Mouse (Mus musculus): ENCODE data around the gene Hap1. TPM values are rescaled to one million over a fixed set of nuclear protein-coding genes. Genes with fewer than 3 reads are reported as not detected.

The Hap1 gene
- polyA plus RNA-seq (2012; rRNA removed) = 3.6 and 4.3 TPM in 2 replicates

DNA sequence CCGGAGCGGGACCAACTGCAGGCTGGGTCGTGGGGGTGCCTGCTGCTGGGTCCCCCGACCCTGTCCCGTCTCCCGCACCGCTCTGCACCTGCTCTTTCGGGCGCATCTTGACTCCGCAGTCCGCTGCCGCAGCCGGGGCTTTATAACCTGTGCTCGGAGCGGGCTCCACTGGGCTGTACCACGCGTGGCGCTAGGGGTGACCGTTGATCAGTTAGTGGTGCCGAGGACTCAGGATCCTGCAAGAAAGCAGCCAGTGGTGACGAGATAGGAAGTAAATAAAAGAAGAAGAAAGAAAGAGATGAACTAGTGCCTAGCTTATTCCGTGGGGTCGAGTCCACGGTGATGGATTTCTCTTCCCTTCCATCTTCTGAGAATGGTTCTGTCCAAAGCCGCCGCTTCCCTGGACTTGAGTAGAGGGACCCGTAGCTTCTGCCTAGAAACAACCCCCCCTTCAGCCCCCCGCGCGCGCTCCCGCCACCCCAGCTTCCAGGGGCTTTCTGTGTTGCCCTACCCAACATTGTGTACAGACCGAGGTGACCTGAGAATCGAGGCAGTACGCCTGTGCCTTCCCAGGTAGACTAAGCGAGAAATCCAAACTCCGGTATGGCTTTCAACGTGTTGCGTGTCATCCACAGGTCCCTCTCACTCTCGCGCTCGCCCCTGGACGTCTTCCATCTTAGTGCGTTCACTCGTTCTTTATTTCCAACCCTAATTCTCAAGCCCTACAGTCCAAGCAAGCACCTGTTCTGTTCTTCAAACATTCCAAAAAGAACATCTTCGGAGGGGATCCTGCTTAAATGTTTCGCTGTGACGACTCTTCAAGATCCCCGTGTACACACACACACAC is at the start of gene Hap1:
Hap1 (minus strand) TSS at position 157 of the 847 bp plus-strand sequence.
- peak; percentile 54 for DNase-seq (ENCODE audit: low spot score)

DNA sequence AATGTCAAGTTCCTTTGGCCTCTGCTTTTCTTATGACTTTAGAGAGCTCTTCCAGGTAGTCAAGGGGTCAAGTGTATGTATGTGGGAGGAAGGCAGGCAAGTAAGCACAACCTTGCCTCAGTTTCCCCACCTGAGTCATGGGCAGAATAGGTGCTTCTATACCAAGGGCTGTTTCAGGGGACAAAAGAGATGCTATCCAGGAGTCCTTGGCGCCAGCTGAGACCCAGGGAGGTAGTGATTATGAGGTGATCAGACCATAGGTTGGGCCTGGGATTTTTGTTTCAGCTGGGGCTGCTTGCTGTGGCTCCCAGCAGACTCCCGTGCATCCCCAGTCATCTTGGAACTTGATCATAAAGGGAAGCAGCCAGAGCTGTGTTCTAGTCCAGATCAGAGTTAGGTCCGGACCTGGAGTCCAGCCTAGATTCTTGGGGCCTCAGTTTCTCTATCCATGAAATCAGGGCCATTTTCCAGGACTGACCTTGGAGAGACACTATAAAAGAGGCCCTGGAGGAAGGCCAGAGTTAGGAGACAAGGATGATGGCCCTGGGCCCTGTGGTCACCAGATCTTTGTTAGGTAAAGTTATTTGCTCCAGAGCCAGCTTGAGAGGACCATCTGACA is 48.6 kb upstream of the Hap1 start:
- DNase-seq (ENCODE audit: low spot score) = no peak

DNA sequence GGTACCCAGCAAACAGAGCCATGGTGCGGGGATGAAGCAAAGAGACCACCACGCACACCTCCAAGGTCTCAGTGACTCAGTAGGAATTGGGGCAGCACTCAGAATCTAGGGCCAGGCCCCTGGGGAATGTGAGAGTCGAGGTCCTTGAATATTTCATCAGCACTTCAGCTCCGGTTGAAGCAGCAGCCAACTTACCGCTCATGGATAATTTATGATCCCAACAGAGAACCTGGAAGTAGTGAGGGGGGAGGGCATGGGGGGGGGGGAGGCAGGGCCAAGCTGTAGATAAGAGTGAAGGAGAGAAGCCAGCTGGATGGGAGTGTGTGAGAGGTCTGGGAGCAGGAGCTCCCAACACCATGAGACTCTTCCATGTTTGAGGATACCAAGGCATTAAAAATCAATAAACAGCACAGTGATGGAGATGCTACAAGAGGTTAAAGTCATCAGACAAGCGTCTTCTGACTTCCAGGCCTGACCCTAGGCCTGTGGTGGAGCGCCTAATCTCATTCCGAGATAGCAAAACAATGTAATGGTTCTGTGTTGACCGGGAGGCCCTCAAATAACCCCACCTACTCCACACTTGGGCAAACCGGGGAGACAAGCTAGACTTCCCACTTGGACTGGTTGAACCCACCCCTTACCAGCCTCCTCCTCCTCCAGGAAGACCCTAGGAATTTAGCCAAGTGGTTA is 47.7 kb upstream of the Hap1 start:
- DNase-seq (ENCODE audit: low spot score) = no peak

DNA sequence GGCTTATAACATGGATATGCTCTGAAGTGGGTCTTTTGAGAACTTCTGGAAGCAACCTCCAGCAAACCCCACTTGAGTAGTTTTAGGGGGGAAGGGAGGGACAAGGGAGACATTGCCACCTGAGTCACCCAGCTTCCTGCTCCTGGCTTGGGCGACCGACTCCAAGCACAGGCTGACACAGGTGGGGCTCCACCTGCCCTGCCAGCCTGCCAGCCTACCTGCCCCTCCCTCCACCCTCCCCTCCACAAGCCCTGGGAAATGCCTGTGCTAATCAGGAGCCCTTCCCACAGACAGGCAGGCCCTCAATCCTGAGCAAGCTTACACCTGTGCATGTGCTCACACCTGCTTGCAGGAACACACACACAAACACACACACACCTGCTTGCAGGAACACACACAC is 46.8 kb upstream of the Hap1 start:
- no peak for DNase-seq (ENCODE audit: low spot score)

DNA sequence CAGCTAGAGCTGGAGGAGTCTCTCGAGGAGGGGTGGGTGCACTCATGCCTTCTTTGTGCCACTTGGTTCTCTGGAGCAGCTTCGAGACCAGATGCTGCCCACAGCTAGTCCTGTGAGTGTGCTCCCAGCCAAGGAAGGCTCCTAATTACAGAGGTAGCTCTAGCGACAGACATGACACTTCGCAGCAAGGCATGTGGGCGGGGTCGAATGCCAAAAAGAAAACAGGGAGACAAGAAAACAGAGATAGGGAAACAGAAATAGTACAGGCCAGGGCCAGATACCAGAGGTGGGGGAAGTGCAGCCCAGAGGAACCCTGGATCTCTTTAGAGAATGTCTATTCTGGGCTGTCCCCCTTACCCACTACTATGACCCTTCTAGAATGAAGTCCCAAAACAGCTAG is 46.3 kb upstream of the Hap1 start:
- DNase-seq (ENCODE audit: low spot score) = no peak

DNA sequence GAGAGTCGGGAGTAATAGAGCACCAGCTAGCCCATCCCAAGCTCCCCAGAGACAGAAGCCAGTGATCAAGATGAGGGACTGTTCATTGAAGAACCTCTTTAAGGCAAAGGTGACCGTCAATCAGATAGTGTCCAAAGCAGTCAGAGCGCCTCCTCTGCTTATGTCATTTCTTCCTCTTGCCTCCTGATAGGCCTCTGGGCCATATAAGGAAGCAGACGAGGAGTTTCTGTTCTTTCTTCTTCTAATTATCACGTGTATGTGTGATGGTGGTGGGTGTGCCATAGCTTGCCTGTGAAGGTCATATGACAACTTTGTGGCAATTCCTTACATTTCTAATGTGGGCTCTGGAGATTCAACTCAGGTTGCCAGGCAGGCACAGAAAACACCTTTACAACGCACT is 44.9 kb upstream of the Hap1 start:
- no peak for DNase-seq (ENCODE audit: low spot score)

DNA sequence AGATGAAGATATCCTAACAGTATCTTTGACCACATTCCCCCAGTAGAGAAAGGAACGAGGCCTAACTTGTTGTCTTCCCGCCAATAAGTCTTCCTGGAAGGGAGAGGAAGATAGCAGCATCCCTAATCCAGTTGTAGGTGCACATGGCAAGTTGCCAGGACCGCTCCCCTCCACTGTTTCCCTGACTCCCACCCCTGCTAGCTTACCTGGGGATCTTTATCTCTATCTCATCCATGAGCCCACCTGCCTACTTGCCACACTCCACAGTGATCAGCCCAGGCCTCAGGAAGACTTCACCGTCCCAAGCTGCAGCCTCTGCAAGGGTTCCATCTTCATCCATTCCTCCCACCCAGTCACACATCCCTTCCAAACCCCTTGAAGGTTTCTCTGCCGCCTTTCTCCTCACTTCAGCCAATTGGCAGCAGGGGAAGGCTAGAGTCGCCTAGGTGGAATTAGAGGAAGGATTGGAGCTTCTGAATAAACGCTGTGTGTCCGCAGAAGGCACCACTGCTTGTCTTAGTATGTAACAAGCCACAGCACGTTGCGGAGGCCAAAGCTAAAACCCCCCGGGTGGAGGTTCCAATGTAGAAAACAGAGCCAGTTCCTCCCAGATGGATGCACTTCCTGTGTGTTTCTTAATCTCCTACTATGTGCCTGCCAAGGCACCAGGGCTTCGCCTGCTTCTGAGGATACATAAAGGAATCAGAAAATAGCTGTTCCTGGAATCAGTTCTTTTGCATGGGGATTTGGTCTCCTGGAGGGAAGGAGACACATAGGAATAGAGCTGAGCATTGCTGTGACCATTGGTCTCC is 44.0 kb upstream of the Hap1 start:
- no peak for DNase-seq (ENCODE audit: low spot score)

DNA sequence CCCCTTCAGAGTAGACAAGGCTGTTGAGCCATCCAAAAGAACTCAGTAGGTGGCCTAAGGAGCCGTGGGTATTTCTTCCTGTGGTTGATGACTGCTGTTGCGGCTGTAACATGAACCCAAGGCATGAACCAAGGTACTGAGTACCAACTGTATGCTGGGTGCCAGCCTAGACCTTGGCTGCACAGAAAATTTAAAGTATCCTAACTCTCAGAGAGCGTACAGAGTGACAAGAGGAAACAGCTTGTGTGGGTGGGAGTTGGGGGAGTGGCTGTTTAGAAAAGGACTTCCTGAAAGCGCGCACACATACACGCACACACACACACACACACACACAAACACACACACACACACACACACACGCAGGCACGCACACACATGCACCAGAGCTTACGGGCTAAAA is 43.4 kb upstream of the Hap1 start:
- no peak for DNase-seq (ENCODE audit: low spot score)

DNA sequence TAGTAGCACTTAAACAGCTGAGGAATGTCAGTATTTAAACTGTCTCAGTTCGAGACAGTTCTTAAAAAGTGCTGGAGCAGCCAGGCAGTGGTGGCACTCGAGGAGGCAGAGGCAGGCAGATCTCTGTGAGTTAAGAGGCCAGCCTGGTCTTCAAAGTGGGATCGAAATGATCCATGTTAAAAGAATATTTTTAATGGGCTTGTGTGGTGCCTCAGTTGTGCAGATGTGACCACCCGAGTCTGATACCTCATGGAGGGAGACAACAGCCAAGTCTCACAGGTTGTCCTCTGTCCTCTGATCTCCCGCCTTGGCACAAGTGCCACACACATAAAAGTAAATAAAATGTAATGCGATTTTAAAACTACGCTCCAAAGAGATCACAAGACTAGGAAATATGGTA is 42.6 kb upstream of the Hap1 start:
- no peak for DNase-seq (ENCODE audit: low spot score)

DNA sequence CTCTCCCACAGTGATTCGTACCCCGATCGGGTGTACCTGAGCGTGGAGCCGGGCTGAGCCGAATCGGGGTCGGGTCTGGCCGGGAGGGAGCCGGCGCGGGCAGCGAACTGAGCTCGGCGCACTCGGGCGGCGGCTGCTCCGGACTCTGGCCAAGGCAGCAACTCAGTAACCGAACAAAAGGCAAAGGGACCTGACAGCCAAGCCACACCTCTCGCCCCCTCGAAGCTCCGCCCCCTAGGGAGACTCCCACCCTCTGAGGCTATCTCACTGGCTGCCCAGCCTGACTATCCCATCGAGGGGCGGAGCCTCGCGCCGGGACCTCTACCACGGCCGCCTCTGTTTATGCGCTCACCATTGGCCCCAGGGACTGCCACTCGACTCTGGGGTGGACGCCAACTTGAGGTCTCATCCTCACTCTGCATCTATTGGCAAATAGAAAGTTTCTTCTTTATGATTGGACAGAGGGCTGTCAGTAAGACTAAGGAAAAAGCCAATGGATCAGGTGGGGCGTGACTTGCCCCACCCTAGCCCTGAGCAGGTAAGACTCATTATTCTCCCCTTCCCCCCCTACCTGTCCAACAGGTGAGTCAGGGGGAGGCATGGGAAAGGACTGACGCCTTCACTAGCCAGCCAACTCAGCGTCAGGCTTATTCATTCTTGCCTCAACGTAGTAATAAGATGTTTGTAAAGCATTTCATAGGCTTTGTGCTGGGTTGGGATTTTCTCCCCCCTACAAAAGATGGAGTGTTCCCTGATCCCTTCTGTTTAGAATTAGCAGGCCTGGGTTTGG is 41.9 kb upstream of the Hap1 start, which contains the start of gene Jup:
Jup (minus strand) TSS at position 164 of the 790 bp plus-strand sequence.
- DNase-seq (ENCODE audit: low spot score) = peak; percentile 93

DNA sequence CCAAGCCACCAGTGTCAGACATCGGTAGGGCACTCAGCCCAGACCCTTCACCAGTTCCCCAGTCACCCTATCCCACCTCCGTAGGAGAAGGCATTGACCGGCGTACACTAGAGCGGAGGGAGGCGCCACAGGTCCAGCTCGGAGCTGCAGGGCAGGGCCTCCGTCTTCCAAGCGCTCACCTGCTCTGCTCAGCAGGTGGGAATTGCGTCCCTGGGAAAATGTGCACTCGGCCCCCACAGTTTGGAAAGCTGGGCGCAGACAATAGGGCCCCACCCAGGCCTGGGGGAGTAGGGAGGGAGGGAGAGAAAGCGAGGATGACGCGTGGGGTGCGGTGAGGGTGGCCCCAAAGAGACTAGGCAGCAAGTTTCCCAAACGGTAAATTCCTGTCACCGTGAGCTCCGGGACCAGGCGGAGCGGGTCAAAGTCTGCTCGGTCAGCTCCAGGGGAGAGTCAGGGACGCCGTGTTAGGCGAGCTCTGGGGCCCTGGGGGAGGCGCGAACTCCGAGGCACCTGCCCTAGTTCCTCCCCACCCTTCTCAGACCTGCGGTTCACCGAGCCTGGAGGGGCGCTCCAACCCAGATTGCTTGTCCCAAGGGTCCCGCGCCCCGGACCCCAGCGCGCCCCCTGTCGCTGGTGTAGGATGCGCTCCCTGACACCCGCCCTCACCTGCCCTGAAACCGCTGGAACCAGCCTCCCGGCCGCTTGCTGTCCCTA is 41.1 kb upstream of the Hap1 start:
- DNase-seq (ENCODE audit: low spot score) = peak; percentile 61

DNA sequence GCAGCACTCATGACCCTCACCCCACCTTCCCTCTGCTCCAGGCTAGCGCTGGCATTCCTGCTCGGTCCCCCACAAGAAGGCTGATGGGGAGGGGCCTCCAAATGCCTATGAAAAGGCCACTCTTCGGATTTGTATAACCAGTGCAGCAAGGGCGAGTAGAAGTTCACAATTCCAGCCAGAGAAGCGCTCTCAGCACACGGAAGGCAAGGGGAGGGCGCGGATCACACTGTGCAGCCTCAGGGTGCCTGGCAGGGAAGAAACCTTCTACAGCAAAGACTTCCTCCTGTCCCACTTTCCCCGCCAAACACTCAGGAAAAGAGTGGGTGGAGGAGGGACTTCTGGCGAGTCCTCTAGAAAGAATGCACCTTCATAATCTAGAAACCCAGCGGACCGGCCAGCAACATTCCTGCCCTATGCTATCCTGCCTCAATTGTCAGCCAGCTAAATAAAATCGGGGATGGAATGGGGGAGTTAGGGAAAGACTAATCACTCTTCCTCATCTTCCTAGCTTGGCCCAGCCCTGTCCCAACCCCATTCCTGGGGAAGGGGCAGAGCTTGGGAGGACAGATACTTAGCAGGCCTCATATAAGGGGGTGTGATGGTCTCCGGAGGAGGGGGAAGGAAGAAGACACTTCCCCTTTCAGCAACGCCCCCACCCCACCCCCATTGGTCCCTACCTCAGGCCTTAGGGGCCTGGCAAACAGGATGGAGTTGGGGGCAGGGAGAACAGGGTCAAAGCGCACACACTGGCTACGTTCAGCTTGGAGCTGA is 40.1 kb upstream of the Hap1 start:
- DNase-seq (ENCODE audit: low spot score) = no peak

DNA sequence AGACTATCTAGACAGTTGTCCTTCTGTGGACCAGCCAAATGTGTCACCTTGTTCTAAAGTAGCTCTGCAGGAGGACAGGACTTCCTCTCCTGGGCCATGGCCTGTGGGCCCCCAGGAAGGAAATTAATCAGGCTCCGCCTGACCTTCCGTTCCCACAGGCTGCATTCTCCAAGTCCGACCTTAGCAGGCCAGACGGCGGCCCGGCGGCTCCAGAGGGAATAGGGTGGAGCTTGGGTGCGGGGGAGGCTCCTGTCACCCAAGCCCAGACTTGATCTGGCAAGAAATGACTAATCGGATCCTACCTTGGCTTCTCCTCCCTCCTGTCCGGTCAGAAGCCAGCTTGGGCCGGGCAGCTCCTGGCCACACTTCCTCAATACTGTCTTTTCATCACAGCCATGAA is 39.3 kb upstream of the Hap1 start:
- DNase-seq (ENCODE audit: low spot score) = peak; percentile 67

DNA sequence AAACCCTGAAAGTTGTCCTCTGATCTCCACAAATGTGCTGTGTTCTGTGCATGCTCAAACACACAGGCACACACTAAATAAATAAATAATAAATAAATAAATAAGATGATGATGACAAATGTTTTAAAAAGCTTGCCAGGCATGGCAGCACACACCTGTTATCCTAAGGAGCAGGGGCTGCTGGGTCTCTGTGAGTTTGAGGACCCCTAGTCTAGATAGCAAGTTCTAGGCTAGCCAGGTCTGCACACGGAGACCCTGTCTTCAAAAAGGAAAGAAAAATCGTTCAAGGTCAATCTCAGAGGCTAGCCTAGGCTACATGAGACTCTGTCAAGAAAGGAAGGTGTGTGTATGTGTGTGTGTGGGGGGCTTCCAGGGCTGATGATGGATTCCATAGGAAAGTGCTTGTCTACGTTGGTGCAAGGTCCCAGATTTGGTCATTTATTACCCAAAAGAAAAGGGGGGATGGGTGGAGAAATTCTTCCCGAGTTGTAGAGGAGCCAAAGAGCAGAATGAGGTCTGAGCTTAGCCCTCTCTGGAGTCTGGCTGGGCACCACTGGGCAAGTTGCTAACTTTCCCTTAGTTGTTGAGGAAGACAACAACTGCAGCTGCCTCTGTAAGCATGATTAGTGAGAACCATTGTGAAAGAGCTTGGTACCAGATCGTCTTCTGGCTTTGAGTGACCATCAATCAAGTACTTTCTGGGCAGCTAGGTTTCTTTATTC is 38.6 kb upstream of the Hap1 start:
- no peak for DNase-seq (ENCODE audit: low spot score)

DNA sequence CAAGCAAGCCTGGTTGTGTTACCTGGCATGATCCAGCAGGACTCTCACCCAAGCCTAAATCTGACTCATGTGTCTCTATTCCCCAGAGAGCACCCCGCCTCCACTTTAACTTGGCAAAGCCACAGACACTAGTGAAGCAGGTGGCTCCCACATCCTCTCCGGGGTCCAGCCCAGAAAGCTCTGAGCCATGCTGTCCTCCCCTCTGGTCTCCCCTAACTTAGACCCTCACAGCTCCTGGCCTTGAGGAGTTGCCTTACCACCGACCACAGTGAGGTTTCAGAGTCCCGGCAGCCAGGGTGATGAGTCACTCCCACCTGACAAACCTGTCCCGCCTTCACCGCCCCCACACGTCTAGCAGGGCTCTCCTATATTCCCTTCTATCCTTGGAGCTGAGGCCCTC is 37.8 kb upstream of the Hap1 start:
- DNase-seq (ENCODE audit: low spot score) = peak; percentile 56

DNA sequence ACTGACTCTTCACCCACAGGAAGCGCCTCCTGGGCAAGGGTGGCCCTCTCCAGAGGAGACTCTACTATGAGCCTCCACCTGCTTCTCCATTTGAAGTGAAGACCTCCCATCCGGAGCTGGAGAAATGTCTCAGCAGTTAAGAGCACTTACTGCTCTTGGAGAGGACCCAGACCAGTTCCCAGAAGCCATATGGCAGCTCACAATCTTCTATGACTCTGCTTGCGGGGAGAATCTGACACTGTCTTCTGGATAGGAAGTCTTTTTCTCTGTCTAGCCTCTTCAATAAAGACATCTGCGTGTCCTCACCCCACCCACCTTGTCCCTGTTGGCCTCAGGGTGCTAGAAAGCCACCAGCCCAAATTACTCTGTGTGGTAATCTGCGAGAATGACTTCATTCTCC is 37.0 kb upstream of the Hap1 start:
- no peak for DNase-seq (ENCODE audit: low spot score)

DNA sequence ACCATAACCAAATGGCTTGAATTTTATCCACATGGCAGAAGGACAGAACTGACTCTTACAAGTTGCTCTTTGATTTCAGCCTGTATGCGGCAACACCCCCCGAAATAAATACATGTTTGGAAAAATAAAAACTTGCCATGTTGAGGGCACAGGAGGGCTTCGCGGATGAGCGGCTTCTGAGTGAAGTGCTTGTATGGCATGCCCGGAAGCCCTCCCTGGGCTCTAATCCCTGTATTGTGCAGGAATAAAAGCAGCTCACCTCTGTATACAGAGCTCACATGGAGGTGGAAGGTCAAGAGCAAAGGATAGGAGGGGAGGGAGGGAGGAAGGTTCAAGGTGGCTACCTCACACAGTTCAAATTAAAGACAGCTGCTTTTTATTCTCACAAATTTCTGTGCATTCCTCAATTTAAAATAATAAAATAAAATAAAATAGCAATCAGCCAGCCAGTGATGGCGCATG is 36.0 kb upstream of the Hap1 start:
- DNase-seq (ENCODE audit: low spot score) = no peak

DNA sequence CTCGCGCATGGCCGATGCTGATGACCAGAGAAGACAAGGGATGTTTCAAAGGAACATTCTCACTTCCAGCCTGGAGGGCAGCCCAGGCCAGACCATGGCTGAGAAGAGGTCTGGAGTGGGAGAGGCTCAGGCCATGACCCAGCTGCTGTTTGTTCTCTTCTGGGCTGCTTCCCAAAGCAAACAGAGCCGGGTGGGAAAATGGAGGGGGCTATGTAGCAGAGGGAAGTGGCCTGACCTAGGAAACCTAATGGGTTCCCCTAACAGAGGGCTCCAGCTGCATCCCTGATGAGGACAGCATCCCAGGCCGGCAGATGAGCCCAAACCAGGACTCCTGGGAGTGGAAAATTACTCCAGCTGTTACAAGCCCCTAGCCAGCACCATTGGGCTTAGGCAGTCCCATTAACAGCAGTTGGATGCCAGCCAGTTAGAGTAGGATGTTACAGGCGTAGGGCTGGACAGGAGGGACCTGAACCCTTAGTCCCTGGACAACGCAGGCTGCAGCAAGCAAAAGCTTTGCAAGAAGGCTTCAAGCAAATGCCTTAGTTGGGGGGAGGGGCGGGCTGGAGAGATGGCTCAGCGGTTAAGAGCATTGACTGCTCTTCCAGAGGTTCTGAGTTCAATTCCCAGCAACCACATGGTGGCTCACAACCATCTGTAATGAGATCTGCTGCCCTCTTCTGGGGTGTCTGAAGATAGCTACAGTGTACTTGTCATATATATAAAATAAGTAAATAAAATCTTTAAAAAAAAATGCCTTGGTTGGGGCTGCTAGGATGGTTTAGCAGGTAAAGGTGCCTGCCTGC is 35.4 kb upstream of the Hap1 start:
- no peak for DNase-seq (ENCODE audit: low spot score)

All from urinary bladder, adult 2 months (tissue).